Mouse (Mus musculus) left cerebral cortex, postnatal 25 days (tissue): ENCODE data around the gene Eif3b. TPM values are rescaled to one million over a fixed set of nuclear protein-coding genes. Genes with fewer than 3 reads are reported as not detected.

Source experiments
- DNase-seq, 2 experiments: peaks; one replicate each; pipeline ENCODE4 v3.0.0; 2022; ENCODE audit warnings: low spot score in 2 of 2, mixed read lengths in 1 of 2
- intact Hi-C: fragments of 180-260 bp; cut with DNase I; formaldehyde crosslinking; loops from one replicate; pipeline ENCODE4 v1.15.1; 2025
- total RNA-seq, 2 experiments: library from RNA; stranded (reverse); gene quantifications; 2 replicates each; pipeline ENCODE4 v1.2.3; 2021

Eif3b gene
- 10 to 100 TPM; 92.8 to 92.9 TPM for total RNA-seq

DNA sequence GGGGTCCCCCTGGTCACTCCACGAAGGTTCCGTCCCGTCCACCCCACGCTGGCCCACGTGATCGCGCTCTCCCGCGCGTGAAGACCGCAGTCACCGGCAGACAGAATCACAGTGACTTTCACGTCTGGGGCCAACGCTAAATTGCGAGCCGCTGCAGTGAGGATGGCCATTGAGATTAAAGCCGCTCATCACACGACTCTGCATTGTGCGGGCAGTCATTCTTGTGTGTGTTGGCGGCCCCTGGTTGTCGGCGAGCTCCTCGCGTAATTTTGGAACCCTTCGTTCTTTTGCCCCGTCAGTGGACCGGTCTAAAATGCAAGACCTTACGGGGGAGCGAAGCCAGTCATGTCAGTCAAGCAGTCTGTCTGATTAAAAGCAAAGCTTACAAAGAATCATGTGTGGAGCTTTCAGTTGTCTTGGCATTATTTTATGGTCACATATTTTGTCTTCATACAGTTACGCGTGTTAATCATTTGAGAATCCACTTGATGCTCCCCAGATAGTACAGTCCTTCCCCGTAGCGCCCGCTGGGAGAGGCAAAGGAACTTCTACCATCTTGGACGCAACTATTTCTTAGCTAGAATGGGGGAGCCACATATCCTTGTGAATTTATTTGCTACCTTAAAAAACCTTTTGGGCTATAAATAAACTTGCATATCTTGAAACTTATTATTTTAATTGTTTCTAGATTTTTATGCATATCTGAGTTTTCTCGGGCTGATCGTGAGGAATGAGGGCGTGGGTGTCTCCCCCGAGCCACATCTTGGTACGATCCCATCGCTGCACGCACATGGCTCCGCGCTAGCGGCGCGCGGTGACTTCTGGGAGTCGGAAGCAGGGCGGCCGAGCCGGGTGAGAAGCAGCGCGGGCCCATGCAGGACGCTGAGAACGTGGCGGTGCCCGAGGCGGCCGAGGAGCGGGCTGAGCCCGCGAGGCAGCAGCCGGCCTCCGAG lies at the start of gene Eif3b:
Eif3b (plus strand) TSS at position 840 of the 953 bp plus-strand sequence.
- intact Hi-C loops = loop anchor here (5.0 kb wide), 2 partner anchors 86 to 119 kb away; partner anchors contain the start of gene Mrm2

GRCm38 (mm10) chr5:140369466-140369865 lies 49.7 kb upstream of the Eif3b start:
- no peak for DNase-seq
- intact Hi-C loops = no loop called here

More for the DNA sequence above, at the start of gene Eif3b:
- peak; percentile 92 to 93 for DNase-seq

- intact Hi-C loops = no loop called here
These were observed 48.5 kb upstream of the Eif3b start for GRCm38 (mm10) chr5:140370446-140371254.

GRCm38 (mm10) chr5:140371671-140372070 lies 47.5 kb upstream of the Eif3b start:
- intact Hi-C loops = no loop called here
- DNase-seq = peak; percentile 44 to 74

More at GRCm38 (mm10) chr5:140370446-140371254, 48.5 kb upstream of the Eif3b start:
- no peak for DNase-seq

- intact Hi-C loops = no loop called here
- DNase-seq = no peak
These were observed 45.4 kb upstream of the Eif3b start for GRCm38 (mm10) chr5:140373711-140374110.

GRCm38 (mm10) chr5:140374226-140374625 lies 44.9 kb upstream of the Eif3b start:
- intact Hi-C loops = no loop called here
- DNase-seq = peak; percentile 51 to 59

DNA sequence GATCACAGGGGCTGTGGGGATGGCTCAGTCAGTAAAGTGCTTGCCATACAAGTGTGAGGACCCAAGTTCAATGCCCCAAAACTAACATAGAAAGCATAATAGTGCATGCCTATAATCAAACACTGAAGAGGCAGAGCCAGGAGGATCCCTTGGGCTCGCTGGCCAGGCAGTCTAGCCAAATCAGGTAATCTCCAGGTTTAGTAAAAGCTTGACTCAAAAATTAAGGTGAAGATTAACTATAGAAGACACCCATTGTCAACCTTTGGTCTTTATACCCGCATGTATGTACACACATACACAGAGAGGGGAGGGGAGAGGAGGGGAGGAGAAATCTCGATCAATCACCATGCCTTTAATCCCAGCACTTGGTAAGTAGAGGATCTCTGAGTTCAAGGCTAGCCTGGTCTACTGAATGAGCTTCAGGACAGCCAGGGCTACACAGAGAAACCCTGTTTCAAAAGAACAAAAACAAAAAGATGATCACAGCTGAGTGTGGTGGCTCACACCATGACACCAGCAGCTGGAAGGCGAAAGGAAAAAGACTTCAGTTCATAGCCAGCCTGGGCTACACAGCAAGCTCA lies 43.8 kb upstream of the Eif3b start:
- no peak for DNase-seq
- intact Hi-C loops = no loop called here

DNA sequence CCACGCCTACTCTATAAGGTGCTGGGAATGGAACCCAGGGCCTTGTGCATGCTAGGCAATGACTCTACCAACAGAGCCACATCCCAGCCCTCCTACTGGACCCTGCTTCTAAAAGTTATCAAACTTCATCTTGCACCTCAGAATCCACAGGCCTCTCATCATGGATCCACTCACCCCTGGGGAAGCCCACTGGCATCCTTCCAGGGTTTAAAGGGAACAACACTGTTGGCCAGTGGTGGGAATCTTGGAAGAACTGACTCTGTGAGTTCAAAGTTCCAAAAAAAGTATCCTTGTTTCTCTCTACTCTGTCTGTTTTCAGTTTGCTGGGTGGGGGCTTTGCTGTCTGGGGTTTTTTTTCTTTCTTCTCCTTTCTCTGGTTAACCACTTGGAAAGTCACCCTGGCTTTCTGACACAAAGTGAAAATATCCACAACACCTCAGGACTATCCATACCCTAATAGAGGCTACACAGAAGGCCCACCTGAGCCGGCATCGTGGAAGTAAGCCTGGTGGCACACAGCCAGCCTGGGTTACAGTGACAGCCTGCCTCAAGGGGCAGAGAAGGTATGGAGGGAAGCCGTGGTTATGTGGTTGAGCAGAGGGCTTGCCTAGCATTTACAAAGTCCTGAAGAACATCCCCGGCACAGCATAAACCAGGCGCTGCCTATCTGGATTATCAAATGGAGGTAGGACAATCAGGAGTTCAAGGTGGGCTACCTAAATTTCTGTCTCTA lies 40.8 kb upstream of the Eif3b start:
- intact Hi-C loops = no loop called here
- no peak for DNase-seq

GRCm38 (mm10) chr5:140379299-140379698 lies 39.8 kb upstream of the Eif3b start:
- intact Hi-C loops = no loop called here
- DNase-seq = no peak

DNA sequence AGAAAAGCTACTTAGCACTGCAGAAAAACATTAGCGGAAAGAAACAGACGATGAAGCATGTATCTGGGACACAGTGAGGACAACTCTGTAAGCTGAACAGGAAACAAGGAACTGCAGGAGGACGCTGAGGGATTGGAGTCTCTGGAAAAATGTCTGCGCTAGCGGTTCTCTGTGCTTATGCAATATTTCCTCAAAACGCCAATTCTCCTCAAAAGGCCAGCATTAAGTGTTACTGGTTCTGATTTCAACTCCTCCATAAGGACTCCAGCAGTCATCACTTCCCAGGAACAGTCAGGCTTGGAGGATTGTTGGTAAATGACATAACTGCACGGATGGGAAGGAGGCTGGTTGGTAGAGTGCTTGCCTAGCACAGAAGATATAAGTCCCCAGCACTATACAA lies 38.0 kb upstream of the Eif3b start:
- DNase-seq = peak in 1 of 2 experiments; percentile 21
- intact Hi-C loops = no loop called here

GRCm38 (mm10) chr5:140382688-140383087 lies 36.4 kb upstream of the Eif3b start:
- intact Hi-C loops = no loop called here
- DNase-seq = no peak

DNA sequence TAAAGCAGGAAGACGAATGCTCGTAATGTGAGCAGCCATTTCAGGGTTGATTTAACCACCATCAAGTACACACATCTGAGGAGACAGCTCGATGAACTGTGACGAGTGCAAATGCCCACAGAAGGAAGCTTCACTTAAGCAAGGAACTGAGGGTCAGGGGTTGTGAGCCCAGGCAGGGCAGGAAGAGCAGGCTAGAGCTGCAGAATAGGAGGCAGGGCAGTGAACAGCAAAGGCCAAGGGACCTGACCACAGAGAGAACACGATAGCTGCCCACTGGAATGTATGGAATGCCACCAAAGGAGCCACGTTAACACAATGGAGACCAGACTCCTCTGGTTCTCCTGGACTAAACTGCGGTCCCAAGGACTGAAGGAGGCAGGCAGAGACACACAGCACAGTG lies 35.6 kb upstream of the Eif3b start:
- DNase-seq = no peak
- intact Hi-C loops = no loop called here

DNA sequence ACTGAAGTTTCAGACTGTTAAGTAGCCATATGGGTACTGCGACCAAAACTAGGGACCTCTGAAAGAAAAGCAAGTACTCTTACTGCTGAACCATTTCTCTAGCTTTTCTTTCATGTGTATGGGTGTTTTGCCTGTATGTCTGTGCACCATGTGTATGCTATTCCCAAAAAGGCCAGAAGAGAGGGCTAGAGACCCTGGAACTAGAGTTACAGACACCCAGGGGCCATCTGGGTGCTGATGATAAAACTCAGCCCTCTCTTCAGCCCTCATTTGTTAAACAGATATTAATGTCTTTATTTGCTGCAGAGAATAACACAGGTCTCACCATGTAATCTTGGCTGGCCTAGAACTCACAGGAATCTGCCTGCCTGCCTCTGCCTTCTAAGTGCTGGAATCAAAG lies 34.7 kb upstream of the Eif3b start:
- no peak for DNase-seq
- intact Hi-C loops = no loop called here

DNA sequence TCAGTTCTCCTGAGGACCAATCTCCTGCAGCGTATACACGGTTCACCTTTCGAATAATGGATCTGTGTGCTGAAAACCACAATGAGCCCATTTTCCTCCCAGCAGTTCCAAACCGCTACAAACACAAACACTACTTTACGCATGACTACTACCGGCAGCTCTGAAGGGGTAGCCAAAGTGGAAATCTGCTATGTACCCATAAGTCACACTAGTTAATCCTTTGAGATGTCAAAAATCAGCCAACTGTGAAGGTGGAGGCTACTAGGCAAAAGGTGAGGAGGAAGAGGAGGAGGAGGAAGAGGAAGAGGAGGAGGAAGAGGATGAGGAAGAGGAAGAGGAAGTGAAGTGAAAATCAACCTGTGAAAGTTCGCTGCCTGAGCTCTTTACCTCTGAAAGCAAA lies 31.9 kb upstream of the Eif3b start:
- intact Hi-C loops = no loop called here
- DNase-seq = no peak

- DNase-seq = no peak
- intact Hi-C loops = no loop called here
These were observed 31.2 kb upstream of the Eif3b start for GRCm38 (mm10) chr5:140387816-140388510.

GRCm38 (mm10) chr5:140388588-140389576 lies 30.2 kb upstream of the Eif3b start, which contains the start of gene Snx8:
TSS of gene Snx8 (minus strand) at chr5:140389262.
- peak; percentile 87 to 89 for DNase-seq
- intact Hi-C loops = no loop called here

GRCm38 (mm10) chr5:140389647-140390046 lies 29.5 kb upstream of the Eif3b start:
- intact Hi-C loops = no loop called here

DNA sequence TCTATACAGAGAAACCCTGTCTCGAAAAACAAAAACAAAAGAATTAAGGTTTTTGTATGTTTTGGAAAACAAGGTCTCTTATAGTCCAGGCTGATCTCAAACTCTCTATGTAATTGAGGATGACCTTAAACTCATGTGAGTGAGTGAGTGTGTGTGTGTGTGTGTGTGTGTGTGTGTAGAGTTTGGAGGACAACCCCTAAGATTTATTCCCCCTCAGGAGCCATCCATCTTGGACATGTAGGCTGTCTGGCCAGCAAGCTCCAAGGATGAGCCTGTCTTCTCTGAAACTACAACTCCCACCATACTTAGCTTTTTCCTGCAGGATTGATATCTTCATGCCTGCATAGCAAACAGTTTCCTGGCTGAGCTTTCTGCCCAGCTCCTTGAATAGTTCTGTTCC lies 27.7 kb upstream of the Eif3b start:
- no peak for DNase-seq
- intact Hi-C loops = no loop called here

More at GRCm38 (mm10) chr5:140389647-140390046, 29.5 kb upstream of the Eif3b start:
- DNase-seq = no peak
